9 mouse cellular contexts compared by ENCODE assay signal in genomic region chr6:134389248-134389891, GRCm38 (mm10). TPM values are rescaled to one million over a fixed set of nuclear protein-coding genes. Genes with fewer than 3 reads are reported as not detected.
DNase-seq lines count a peak whose midpoint lies in the region; ATAC-seq and TF ChIP-seq lines count a peak whose summit lies in the region.
"Had no signal": no experiment of that assay in that cellular context is flagged by ENCODE, and none has a peak within 500 bp of the region (broad histone marks: within the 10 kb centered on the region; RNA-seq: fewer than 3 reads in every experiment).

No protein-coding gene starts in this region.

- intact Hi-C loops in heart, postnatal 10 days (cut with DNase I), result loop anchor here (1.0 kb wide), 1 partner anchor 429 kb away; no protein-coding TSS in a partner anchor

- peak; percentile 74 to 94 (median 87) for TF ChIP-seq CTCF in MEL (IDR thresholded peaks at IDR 0.05 in 2 of 3, conservative IDR thresholded peaks at IDR 0.05 in 1 of 3; ENCODE audit: control insufficient read depth in 1 of 3, insufficient read depth in 1 of 3, low read depth in 2 of 3, low read length in 3 of 3, poor library complexity in 1 of 3, severe bottlenecking in 1 of 3)

- 0 out of 4 replicates have a peak, but pooled peaks cover 0 to 1% of the 10 kb centered on the region in 2 experiments for H3K27me3 ChIP-seq in MEL (ENCODE audit: control insufficient read depth in 1 of 2, insufficient read depth in 2 of 2, low read length in 2 of 2)
- no peaks in the 10 kb centered on the region for H3K27me3 ChIP-seq in embryonic facial prominence, embryonic 10.5 days (replicated peaks; ENCODE audit: low read depth, poor library complexity, severe bottlenecking)
- no peaks in the 10 kb centered on the region for H3K27me3 ChIP-seq in midbrain, embryonic 12.5 days
- H3K27me3 ChIP-seq: megakaryocyte, embryonic 14.5 days had no signal

- ATAC-seq in midbrain, embryonic 12.5 days (ENCODE audit: low FRiP score, low read depth), result peak; percentile 54; the same call in 1 of the 2 replicates
- ATAC-seq in erythroid progenitor cell, adult 5-6 weeks (replicated peaks; ENCODE audit: low FRiP score, poor library complexity, severe bottlenecking), result no peak

- H3K27ac ChIP-seq in MEL (ENCODE audit: control insufficient read depth, low read depth, low read length), result no peak overlapping the region
- no peak overlapping the region for H3K27ac ChIP-seq in embryonic facial prominence, embryonic 10.5 days (replicated peaks)
- no peak overlapping the region for H3K27ac ChIP-seq in midbrain, embryonic 12.5 days (replicated peaks)

- no peaks in the 10 kb centered on the region for H3K36me3 ChIP-seq in MEL (ENCODE audit: control insufficient read depth in 1 of 2, insufficient read depth in 2 of 2, low read length in 2 of 2)
- H3K36me3 ChIP-seq in embryonic facial prominence, embryonic 10.5 days (replicated peaks), result no peaks in the 10 kb centered on the region
- no peaks in the 10 kb centered on the region for H3K36me3 ChIP-seq in midbrain, embryonic 12.5 days

- no peak for TF ChIP-seq EP300 in MEL (IDR thresholded peaks at IDR 0.05; ENCODE audit: low read depth in 1 of 2, low read length in 2 of 2)

- H3K4me2 ChIP-seq in midbrain, embryonic 12.5 days (replicated peaks), result no peak overlapping the region

- no peak for TF ChIP-seq POLR2A in MEL (IDR thresholded peaks at IDR 0.05; ENCODE audit: control insufficient read depth in 1 of 2, insufficient read depth in 1 of 2, low read depth in 1 of 2, low read length in 2 of 2, poor library complexity in 1 of 2)

- H3K4me1 ChIP-seq in MEL (ENCODE audit: control insufficient read depth in 1 of 2, insufficient read depth in 2 of 2, low read length in 2 of 2), result no peaks in the 10 kb centered on the region
- H3K4me1 ChIP-seq in embryonic facial prominence, embryonic 10.5 days, result no peaks in the 10 kb centered on the region
- no peaks in the 10 kb centered on the region for H3K4me1 ChIP-seq in midbrain, embryonic 12.5 days

- 19% methylated on average over 11 of the region's 11 CpGs for WGBS in embryonic facial prominence, embryonic 10.5 days
- 20% methylated on average over 11 of the region's 11 CpGs for WGBS in midbrain, embryonic 12.5 days

- H3K9me3 ChIP-seq in MEL (replicated peaks; ENCODE audit: insufficient read depth, low read length), result no peaks in the 10 kb centered on the region
- no peaks in the 10 kb centered on the region for H3K9me3 ChIP-seq in embryonic facial prominence, embryonic 10.5 days
- no peaks in the 10 kb centered on the region for H3K9me3 ChIP-seq in midbrain, embryonic 12.5 days

- no peak overlapping the region for H3K9ac ChIP-seq in MEL (ENCODE audit: control insufficient read depth, low read depth, low read length, poor library complexity, severe bottlenecking)
- H3K9ac ChIP-seq in midbrain, embryonic 12.5 days (replicated peaks), result no peak overlapping the region

- no peaks in the 10 kb centered on the region for H3K79me2 ChIP-seq in MEL (ENCODE audit: control insufficient read depth, insufficient read depth, low read length, poor library complexity)

- TF ChIP-seq RAD21 in MEL (IDR thresholded peaks at IDR 0.05; ENCODE audit: low read depth, low read length), result peak; percentile 88

- H3K4me3 ChIP-seq in MEL (ENCODE audit: control insufficient read depth in 1 of 2, insufficient read depth in 1 of 2, low read depth in 2 of 2, low read length in 2 of 2), result no peak overlapping the region
- no peak overlapping the region for H3K4me3 ChIP-seq in embryonic facial prominence, embryonic 10.5 days
- H3K4me3 ChIP-seq in midbrain, embryonic 12.5 days, result no peak overlapping the region
- H3K4me3 ChIP-seq: megakaryocyte, embryonic 14.5 days had no signal

- DNase-seq in MEL (ENCODE audit: low read depth, low spot score), result peak; percentile 83
- DNase-seq in adrenal gland, postnatal 36 days, result peak; percentile 81 to 84
- DNase-seq in embryonic facial prominence, embryonic 10.5 days (ENCODE audit: low spot score), result peak; percentile 80
- DNase-seq in heart, postnatal 10 days, result peak; percentile 70 to 88
- peak; percentile 80 to 88 for DNase-seq in left cerebral cortex, adult 18-20 months (ENCODE audit: low spot score in 2 of 2)
- DNase-seq in right cerebral cortex, postnatal 4 days, result peak; percentile 92

TF ChIP-seq in MEL, 35 proteins besides CTCF, POLR2A, EP300 and RAD21:
- TF ChIP-seq SMC3 (IDR thresholded peaks at IDR 0.05; ENCODE audit: low read depth, low read length), result peak; percentile 96
- TF ChIP-seq ZNF384 (IDR thresholded peaks at IDR 0.05; ENCODE audit: low read depth, low read length), result peak; percentile 83
- no peak for TF ChIP-seq GABPA (IDR thresholded peaks at IDR 0.05; ENCODE audit: low read depth, low read length)
- TF ChIP-seq ZC3H11A (IDR thresholded peaks at IDR 0.05; ENCODE audit: low read depth, low read length), result peak; percentile 96
TF ChIP-seq in MEL: peak in this region for 3.

RNA-seq across cellular contexts. Expression of gene Bcl2l14, which starts 6.7 kb away (rescaled TPM):
- 0.65 and 1.0 TPM in 2 replicates for total RNA-seq in MEL (2012; rRNA removed)
- polyA plus RNA-seq in MEL (2012; ENCODE audit: insufficient read depth in 1 of 2, insufficient read length in 2 of 2, low read depth in 1 of 2, low replicate concordance in 2 of 2, missing spikeins in 1 of 2), result 1 to 10 TPM in 1 of 2 experiments, not detected in 1; 1.4 TPM
- not detected for total RNA-seq in adrenal gland, postnatal 36 days (2021)
- polyA plus RNA-seq in embryonic facial prominence, embryonic 10.5 days (2016; fragmentation: Nextera tagmentation; extraction: Ambion mirVana), result 0.47 and 0.74 TPM in 2 replicates
- not detected for total RNA-seq in heart, postnatal 10 days (2021)
- total RNA-seq in left cerebral cortex, adult 18-20 months (2021), result not detected
- 0.10 TPM in 1 of 2 replicates, not detected in the other for polyA plus RNA-seq in midbrain, embryonic 12.5 days (2016; fragmentation: Nextera tagmentation; extraction: Ambion mirVana)
- total RNA-seq in erythroid progenitor cell, adult 5-6 weeks (2015; ENCODE audit: low replicate concordance), result not detected in 2 replicates
- total RNA-seq in erythroid progenitor cell, adult 5-6 weeks (2017; ENCODE audit: low replicate concordance), result not detected in 2 replicates
